Mouse (Mus musculus) lung, embryonic 16.5 days (tissue): ENCODE results near the gene Clec2l. TPM values are rescaled to one million over a fixed set of nuclear protein-coding genes. Genes with fewer than 3 reads are reported as not detected.
A peak's percentile ranks its signal among the peaks of the same experiment; 100 is the strongest.
"Not testable (repeated sequence)": the region's sequence is repeated elsewhere in the genome, so short reads cannot be mapped to it uniquely, and the experiment has no call there.

ENCODE experiments used
- ATAC-seq: fragments of 200-750 bp; cut with Nextera tagmentation; 2 replicates; pipeline ENCODE4 v1.8.0; 2017; ENCODE audit warnings: low read depth, mild to moderate bottlenecking, moderate library complexity
- H3K27ac ChIP-seq: fragments of 300-500 bp; sonication (generic); 2 replicates; pipeline ENCODE4 v1.5.1; 2014; ENCODE audit warnings: mild to moderate bottlenecking, control low read depth, low read length
- H3K27me3 ChIP-seq: fragments of 300-500 bp; sonication (generic); 2 replicates; pipeline ENCODE4 v1.6.1; 2014; ENCODE audit warnings: low read depth, low read length, mixed read lengths; ENCODE audit not compliant: control insufficient read depth, insufficient read depth
- H3K36me3 ChIP-seq: fragments of 300-500 bp; sonication (generic); 2 replicates; pipeline ENCODE4 v1.6.1; 2014; ENCODE audit warnings: low read length; ENCODE audit not compliant: control insufficient read depth, insufficient read depth
- H3K4me1 ChIP-seq: fragments of 300-500 bp; sonication (generic); replicated peaks from 2 replicates; pipeline ENCODE4 v1.6.1; 2014; ENCODE audit warnings: low read length, mixed read lengths; ENCODE audit not compliant: control insufficient read depth, insufficient read depth
- H3K4me2 ChIP-seq: fragments of 300-500 bp; sonication (generic); 2 replicates; pipeline ENCODE4 v1.6.1; 2014; ENCODE audit warnings: low read depth, low read length, control low read depth
- H3K4me3 ChIP-seq: fragments of 300-500 bp; sonication (generic); 2 replicates; pipeline ENCODE4 v1.5.1; 2014; ENCODE audit warnings: mild to moderate bottlenecking, low read length, control low read depth
- H3K9ac ChIP-seq: fragments of 300-500 bp; sonication (generic); 2 replicates; pipeline ENCODE4 v1.6.1; 2014; ENCODE audit warnings: low read length, control low read depth
- H3K9me3 ChIP-seq: fragments of 300-500 bp; sonication (generic); 2 replicates; pipeline ENCODE4 v1.6.1; 2016; ENCODE audit warnings: low read length; ENCODE audit not compliant: control insufficient read depth
- WGBS: fragments of 180-500 bp; shearing (Covaris S2); extraction: QIAGEN DNeasy Blood & Tissue Kit; methylation state at CpG from one replicate; pipeline ENCODE4 v1.1.7; 2014; 5-methylcytosine and 5-hydroxymethylcytosine counted together
- polyA plus RNA-seq: library from polyadenylated mRNA; unstranded; fragments of >200 nt; fragmentation: Nextera tagmentation; extraction: Ambion mirVana; gene quantifications from 2 replicates; pipeline ENCODE4 v1.2.1, GENCODE M21; 2015

Gene Clec2l
- polyA plus RNA-seq, 1 experiment from 2014 or later = 0.51 TPM

GRCm38 (mm10) chr6:38650263-38650937 is 12.5 kb upstream of the Clec2l start:
- no peaks in the 10 kb centered on the region for H3K4me1 ChIP-seq
- ATAC-seq = 0 out of 2 replicates have a peak, but pooled peaks have one; percentile 56
- H3K27me3 ChIP-seq = no peaks in the 10 kb centered on the region
- 36% methylated on average over 14 of the region's 14 CpGs for WGBS
- H3K27ac ChIP-seq = no peak overlapping the region
- no peaks in the 10 kb centered on the region for H3K36me3 ChIP-seq
- H3K4me2 ChIP-seq = no peak overlapping the region
- no peak overlapping the region for H3K4me3 ChIP-seq
- no peak overlapping the region for H3K9ac ChIP-seq
- H3K9me3 ChIP-seq = peaks cover 5% of the 10 kb centered on the region; the same call in 1 of the 2 replicates

GRCm38 (mm10) chr6:38661626-38662025 is 1.2 kb upstream of the Clec2l start:
- Histone ChIP-seq H3K27ac (no peak overlapping the region), H3K9me3 (no peaks in the 10 kb centered on the region), H3K36me3 (no peaks in the 10 kb centered on the region), H3K4me1 (peaks cover 3% of the 10 kb centered on the region; the same call in 1 of the 2 replicates), H3K9ac (no peak overlapping the region), H3K4me2 (no peak overlapping the region), H3K4me3 (no peak overlapping the region), H3K27me3 (peaks cover 31% of the 10 kb centered on the region)
- 67% methylated on average over 4 of the region's 4 CpGs for WGBS
- no peak for ATAC-seq

- 61% methylated on average over 6 of the region's 6 CpGs for WGBS
- no peaks in the 10 kb centered on the region for H3K4me1 ChIP-seq
Measured at GRCm38 (mm10) chr6:38669580-38669979, 6.7 kb downstream of the Clec2l start.

GRCm38 (mm10) chr6:38670488-38670887 is 7.6 kb downstream of the Clec2l start:
- ATAC-seq = not testable (repeated sequence)
- 60% methylated on average over 1 of the region's 1 CpGs for WGBS

More at GRCm38 (mm10) chr6:38669580-38669979, 6.7 kb downstream of the Clec2l start:
- Histone ChIP-seq H3K36me3 (no peaks in the 10 kb centered on the region), H3K4me3 (no peak overlapping the region), H3K9me3 (no peaks in the 10 kb centered on the region), H3K4me2 (no peak overlapping the region), H3K27me3 (peaks cover 6% of the 10 kb centered on the region), H3K27ac (no peak overlapping the region), H3K9ac (no peak overlapping the region)
- ATAC-seq = no peak

GRCm38 (mm10) chr6:38671270-38671669 is 8.4 kb downstream of the Clec2l start:
- H3K4me2 ChIP-seq = no peak overlapping the region
- no peaks in the 10 kb centered on the region for H3K36me3 ChIP-seq
- no peaks in the 10 kb centered on the region for H3K27me3 ChIP-seq
- no peaks in the 10 kb centered on the region for H3K4me1 ChIP-seq
- no peak overlapping the region for H3K9ac ChIP-seq
- no peaks in the 10 kb centered on the region for H3K9me3 ChIP-seq
- no peak overlapping the region for H3K4me3 ChIP-seq
- H3K27ac ChIP-seq = no peak overlapping the region
- no peak for ATAC-seq
- 80% methylated on average over 7 of the region's 7 CpGs for WGBS

More at GRCm38 (mm10) chr6:38670488-38670887, 7.6 kb downstream of the Clec2l start:
- not testable (repeated sequence) for H3K4me2 ChIP-seq, H3K9me3 ChIP-seq, H3K4me3 ChIP-seq, H3K27me3 ChIP-seq, H3K27ac ChIP-seq, H3K36me3 ChIP-seq, H3K4me1 ChIP-seq, H3K9ac ChIP-seq

GRCm38 (mm10) chr6:38672011-38672410 is 9.1 kb downstream of the Clec2l start:
- ATAC-seq = no peak

GRCm38 (mm10) chr6:38676217-38676616 is 13.3 kb downstream of the Clec2l start:
- H3K4me2 ChIP-seq = no peak overlapping the region
- ATAC-seq = no peak
- 63% methylated on average over 6 of the region's 6 CpGs for WGBS

More at GRCm38 (mm10) chr6:38672011-38672410, 9.1 kb downstream of the Clec2l start:
- H3K4me3 ChIP-seq = no peak overlapping the region
- no peak overlapping the region for H3K4me2 ChIP-seq
- no peaks in the 10 kb centered on the region for H3K36me3 ChIP-seq
- no peaks in the 10 kb centered on the region for H3K9me3 ChIP-seq
- no peaks in the 10 kb centered on the region for H3K27me3 ChIP-seq
- H3K9ac ChIP-seq = no peak overlapping the region
- no peak overlapping the region for H3K27ac ChIP-seq
- WGBS = 81% methylated on average over 3 of the region's 3 CpGs
- no peaks in the 10 kb centered on the region for H3K4me1 ChIP-seq

GRCm38 (mm10) chr6:38676723-38677122 is 13.9 kb downstream of the Clec2l start:
- no peaks in the 10 kb centered on the region for H3K36me3 ChIP-seq
- H3K27ac ChIP-seq = no peak overlapping the region
- H3K4me2 ChIP-seq = no peak overlapping the region
- H3K9me3 ChIP-seq = no peaks in the 10 kb centered on the region
- 67% methylated on average over 14 of the region's 14 CpGs for WGBS
- H3K4me3 ChIP-seq = no peak overlapping the region
- no peaks in the 10 kb centered on the region for H3K27me3 ChIP-seq
- no peaks in the 10 kb centered on the region for H3K4me1 ChIP-seq
- ATAC-seq = no peak
- H3K9ac ChIP-seq = no peak overlapping the region

More at GRCm38 (mm10) chr6:38676217-38676616, 13.3 kb downstream of the Clec2l start:
- no peaks in the 10 kb centered on the region for H3K27me3 ChIP-seq
- no peaks in the 10 kb centered on the region for H3K36me3 ChIP-seq
- no peak overlapping the region for H3K4me3 ChIP-seq
- no peak overlapping the region for H3K9ac ChIP-seq
- H3K4me1 ChIP-seq = no peaks in the 10 kb centered on the region
- H3K9me3 ChIP-seq = no peaks in the 10 kb centered on the region
- no peak overlapping the region for H3K27ac ChIP-seq

GRCm38 (mm10) chr6:38677629-38678028 is 14.8 kb downstream of the Clec2l start:
- H3K4me3 ChIP-seq = no peak overlapping the region
- no peak overlapping the region for H3K4me2 ChIP-seq
- no peaks in the 10 kb centered on the region for H3K4me1 ChIP-seq
- no peaks in the 10 kb centered on the region for H3K36me3 ChIP-seq
- no peak overlapping the region for H3K9ac ChIP-seq
- no peaks in the 10 kb centered on the region for H3K9me3 ChIP-seq
- 72% methylated on average over 9 of the region's 9 CpGs for WGBS
- no peak for ATAC-seq
- H3K27ac ChIP-seq = no peak overlapping the region
- H3K27me3 ChIP-seq = no peaks in the 10 kb centered on the region
